Mouse (Mus musculus): ENCODE data around the gene Coq2. TPM values are rescaled to one million over a fixed set of nuclear protein-coding genes. Genes with fewer than 3 reads are reported as not detected.
A peak's percentile ranks its signal among the peaks of the same experiment; 100 is the strongest.

Gene Coq2
- polyA plus RNA-seq, 1 experiment from 2014 or later = 30.8 TPM

DNA sequence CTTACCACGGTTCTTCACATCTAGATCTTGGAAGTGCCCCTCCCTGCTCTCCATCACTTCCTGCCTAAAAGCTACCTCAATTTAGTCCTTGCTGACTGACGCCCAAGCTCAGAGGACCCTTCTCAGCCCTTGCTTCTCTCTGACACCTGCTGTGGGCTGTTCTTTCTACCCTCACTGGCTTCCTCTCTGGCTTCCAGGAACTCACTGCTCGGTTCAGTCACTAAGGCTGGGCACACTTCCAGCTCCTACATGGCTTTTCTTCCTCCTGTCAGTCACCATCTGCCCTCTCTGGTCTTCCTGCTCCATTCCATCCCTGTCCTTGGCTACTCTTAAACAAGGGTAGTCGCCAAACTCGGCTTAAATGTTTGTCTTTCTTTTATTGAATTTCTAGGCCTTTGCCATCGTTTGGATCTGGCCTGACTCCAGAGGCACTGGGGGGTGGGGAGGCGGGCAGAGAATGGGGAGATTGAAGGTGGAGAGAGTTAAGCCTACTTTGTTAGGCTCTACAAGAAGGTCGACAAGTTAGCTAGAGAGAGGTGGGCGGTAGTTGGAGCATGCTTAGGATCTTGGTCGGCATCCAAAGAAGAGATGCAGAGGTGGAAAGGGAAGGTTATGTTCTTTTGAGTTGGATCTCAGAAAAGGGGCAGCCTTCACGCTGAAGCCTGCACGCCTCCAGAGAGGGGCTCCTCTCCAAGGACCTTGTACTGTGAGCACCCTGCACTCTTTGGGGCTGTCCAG lies 31.5 kb downstream of the Coq2 start:
- H3K27ac ChIP-seq (ENCODE audit: low read depth, low read length) = peak overlapping the region; percentile 65
- peaks cover 15% of the 10 kb centered on the region for H3K4me1 ChIP-seq (replicated peaks; ENCODE audit: control insufficient read depth, insufficient read depth, low read length)
- no peak overlapping the region for H3K9ac ChIP-seq (ENCODE audit: low read depth, low read length)
- no peaks in the 10 kb centered on the region for H3K9me3 ChIP-seq (ENCODE audit: control insufficient read depth)
- TF ChIP-seq CTCF (IDR thresholded peaks at IDR 0.05; ENCODE audit: low read depth) = no peak
- no peak overlapping the region for H3K4me3 ChIP-seq (ENCODE audit: low read depth, low read length)
- ATAC-seq = peak; percentile 0; the same call in 1 of the 2 replicates
- no peak overlapping the region for H3K4me2 ChIP-seq (replicated peaks; ENCODE audit: low read depth)
- no peaks in the 10 kb centered on the region for H3K27me3 ChIP-seq (replicated peaks; ENCODE audit: control insufficient read depth, insufficient read depth, low read length)
- H3K36me3 ChIP-seq (ENCODE audit: control insufficient read depth, insufficient read depth) = no peaks in the 10 kb centered on the region
- WGBS = 34% methylated on average over 12 of the region's 12 CpGs

DNA sequence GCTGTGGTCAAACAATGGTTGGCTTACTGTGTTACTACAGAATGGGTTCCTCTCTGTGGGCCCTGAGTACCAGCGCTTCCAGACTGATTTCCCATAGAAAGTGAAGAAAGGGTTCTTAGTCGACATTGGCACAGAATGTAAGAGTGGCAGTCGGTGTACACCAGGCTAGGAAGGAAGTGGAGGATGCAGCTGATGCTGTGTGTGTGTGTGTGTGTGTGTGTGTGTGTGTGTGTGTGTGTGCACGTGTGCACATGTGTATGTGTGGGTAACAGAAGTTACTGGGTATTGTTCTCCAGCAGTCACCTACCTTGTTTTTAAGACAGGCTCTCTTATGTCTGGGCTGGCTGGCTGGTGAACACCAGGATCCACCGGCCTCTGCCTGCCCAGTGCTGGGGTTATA lies 32.6 kb downstream of the Coq2 start:
- Histone ChIP-seq H3K4me2 (replicated peaks; ENCODE audit: low read depth) (no peak overlapping the region), H3K27me3 (replicated peaks; ENCODE audit: control insufficient read depth, insufficient read depth, low read length) (no peaks in the 10 kb centered on the region), H3K4me1 (replicated peaks; ENCODE audit: control insufficient read depth, insufficient read depth, low read length) (peaks cover 17% of the 10 kb centered on the region), H3K27ac (ENCODE audit: low read depth, low read length) (no peak overlapping the region), H3K9me3 (ENCODE audit: control insufficient read depth) (no peaks in the 10 kb centered on the region), H3K9ac (ENCODE audit: low read depth, low read length) (no peak overlapping the region), H3K4me3 (ENCODE audit: low read depth, low read length) (no peak overlapping the region), H3K36me3 (ENCODE audit: control insufficient read depth, insufficient read depth) (no peaks in the 10 kb centered on the region)
- no peak for ATAC-seq
- 93% methylated on average over 5 of the region's 5 CpGs for WGBS
- no peak for TF ChIP-seq CTCF (IDR thresholded peaks at IDR 0.05; ENCODE audit: low read depth)

DNA sequence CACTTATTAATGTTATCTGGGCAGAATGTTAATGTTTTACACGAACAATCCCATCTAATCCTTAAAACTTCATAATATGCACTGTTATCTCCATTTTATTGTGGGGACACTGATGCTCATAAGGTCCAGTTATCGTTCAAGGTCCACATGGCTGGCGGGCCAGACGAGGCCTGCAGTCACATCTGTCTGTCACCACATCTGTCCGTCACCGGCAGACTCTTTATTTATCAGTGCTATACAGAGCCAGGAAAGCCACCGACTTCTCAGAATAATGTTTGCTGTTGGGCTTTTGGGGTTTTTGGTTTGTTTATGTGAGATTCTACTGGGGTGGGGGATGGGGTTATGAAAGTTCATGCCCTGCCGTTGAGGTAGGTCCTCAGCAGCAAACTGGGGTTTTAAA lies 36.5 kb downstream of the Coq2 start:
- Histone ChIP-seq H3K9ac (ENCODE audit: low read depth, low read length) (no peak overlapping the region), H3K36me3 (ENCODE audit: control insufficient read depth, insufficient read depth) (no peaks in the 10 kb centered on the region), H3K27ac (ENCODE audit: low read depth, low read length) (peak overlapping the region; percentile 75), H3K4me1 (replicated peaks; ENCODE audit: control insufficient read depth, insufficient read depth, low read length) (peaks cover 9% of the 10 kb centered on the region; the same call in 1 of the 2 replicates), H3K4me2 (replicated peaks; ENCODE audit: low read depth) (no peak overlapping the region), H3K9me3 (ENCODE audit: control insufficient read depth) (no peaks in the 10 kb centered on the region), H3K27me3 (replicated peaks; ENCODE audit: control insufficient read depth, insufficient read depth, low read length) (no peaks in the 10 kb centered on the region), H3K4me3 (ENCODE audit: low read depth, low read length) (no peak overlapping the region)
- WGBS = 29% methylated on average over 8 of the region's 8 CpGs
- peak; percentile 62 for ATAC-seq
- TF ChIP-seq CTCF (IDR thresholded peaks at IDR 0.05; ENCODE audit: low read depth) = no peak

DNA sequence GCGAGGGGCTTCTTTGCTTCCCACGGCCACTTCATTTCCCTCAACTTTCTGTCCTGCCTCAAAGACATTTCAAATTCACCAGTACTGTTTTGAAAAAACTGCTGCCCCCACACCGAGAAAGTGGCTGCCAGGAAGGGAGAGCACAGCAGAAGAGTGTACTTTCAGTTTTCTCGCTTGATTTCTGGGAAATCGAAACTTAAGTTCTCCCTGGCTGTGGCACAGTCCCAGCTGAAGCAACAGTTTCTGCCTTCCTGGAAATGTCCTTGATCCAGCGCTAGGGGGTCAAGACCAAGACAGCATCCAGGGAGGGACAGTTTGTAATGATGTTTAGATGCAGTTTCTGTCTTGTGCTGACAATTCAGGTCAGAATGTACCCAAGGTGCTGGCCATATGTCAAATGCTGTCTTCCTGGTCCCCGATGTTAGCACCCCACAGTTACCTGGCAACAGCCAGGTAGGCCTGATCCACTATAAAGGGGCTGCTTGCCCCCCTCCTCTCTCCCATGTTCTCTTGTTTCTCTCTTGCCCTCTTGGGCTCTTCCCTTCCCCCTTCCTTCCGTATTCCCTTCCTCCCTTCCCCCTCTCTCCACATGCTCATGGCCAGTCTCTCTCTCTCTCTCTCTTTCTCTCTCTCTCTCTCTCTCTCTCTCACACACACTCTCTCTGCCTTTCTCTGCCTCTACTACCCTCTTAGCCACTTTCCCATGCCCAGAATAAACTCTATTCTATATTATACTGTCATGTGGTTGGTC lies 38.0 kb downstream of the Coq2 start:
- no peaks in the 10 kb centered on the region for H3K36me3 ChIP-seq (ENCODE audit: control insufficient read depth, insufficient read depth)
- no peaks in the 10 kb centered on the region for H3K9me3 ChIP-seq (ENCODE audit: control insufficient read depth)
- H3K27me3 ChIP-seq (replicated peaks; ENCODE audit: control insufficient read depth, insufficient read depth, low read length) = no peaks in the 10 kb centered on the region
- H3K27ac ChIP-seq (ENCODE audit: low read depth, low read length) = peak overlapping the region; percentile 75
- no peak for ATAC-seq
- no peak overlapping the region for H3K4me3 ChIP-seq (ENCODE audit: low read depth, low read length)
- peak; percentile 48 for TF ChIP-seq CTCF (IDR thresholded peaks at IDR 0.05; ENCODE audit: low read depth)
- H3K4me2 ChIP-seq (replicated peaks; ENCODE audit: low read depth) = no peak overlapping the region
- H3K9ac ChIP-seq (ENCODE audit: low read depth, low read length) = no peak overlapping the region; the same call in 1 of the 2 replicates
- H3K4me1 ChIP-seq (replicated peaks; ENCODE audit: control insufficient read depth, insufficient read depth, low read length) = peaks cover 7% of the 10 kb centered on the region; the same call in 1 of the 2 replicates
- 46% methylated on average over 8 of the region's 8 CpGs for WGBS

DNA sequence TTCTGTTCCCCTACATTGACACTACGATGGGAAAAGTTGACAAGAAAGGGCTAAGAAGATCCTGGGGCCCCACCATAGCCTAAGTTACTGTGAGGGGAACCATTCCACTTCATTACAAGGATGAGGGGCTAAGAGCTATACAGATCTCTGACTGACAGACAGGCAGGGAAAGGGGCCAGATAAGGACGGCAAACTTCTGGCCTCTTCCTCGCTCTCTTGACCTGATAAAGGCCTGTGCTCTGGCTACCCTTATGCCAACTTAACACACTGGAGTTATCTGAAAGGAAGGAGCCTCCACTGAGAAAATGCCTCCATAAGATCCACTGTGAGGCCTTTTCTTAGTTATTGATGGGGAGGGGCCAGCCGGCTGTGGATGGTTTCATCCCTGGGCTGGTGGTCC lies 39.0 kb downstream of the Coq2 start:
- 74% methylated on average over 4 of the region's 4 CpGs for WGBS
- H3K4me3 ChIP-seq (ENCODE audit: low read depth, low read length) = no peak overlapping the region
- H3K4me1 ChIP-seq (replicated peaks; ENCODE audit: control insufficient read depth, insufficient read depth, low read length) = peaks cover 7% of the 10 kb centered on the region; the same call in 1 of the 2 replicates
- no peaks in the 10 kb centered on the region for H3K36me3 ChIP-seq (ENCODE audit: control insufficient read depth, insufficient read depth)
- H3K9ac ChIP-seq (ENCODE audit: low read depth, low read length) = no peak overlapping the region
- peak overlapping the region; percentile 42 for H3K27ac ChIP-seq (ENCODE audit: low read depth, low read length)
- H3K9me3 ChIP-seq (ENCODE audit: control insufficient read depth) = no peaks in the 10 kb centered on the region
- ATAC-seq = no peak
- no peak overlapping the region for H3K4me2 ChIP-seq (replicated peaks; ENCODE audit: low read depth)
- no peak for TF ChIP-seq CTCF (IDR thresholded peaks at IDR 0.05; ENCODE audit: low read depth)
- H3K27me3 ChIP-seq (replicated peaks; ENCODE audit: control insufficient read depth, insufficient read depth, low read length) = no peaks in the 10 kb centered on the region

DNA sequence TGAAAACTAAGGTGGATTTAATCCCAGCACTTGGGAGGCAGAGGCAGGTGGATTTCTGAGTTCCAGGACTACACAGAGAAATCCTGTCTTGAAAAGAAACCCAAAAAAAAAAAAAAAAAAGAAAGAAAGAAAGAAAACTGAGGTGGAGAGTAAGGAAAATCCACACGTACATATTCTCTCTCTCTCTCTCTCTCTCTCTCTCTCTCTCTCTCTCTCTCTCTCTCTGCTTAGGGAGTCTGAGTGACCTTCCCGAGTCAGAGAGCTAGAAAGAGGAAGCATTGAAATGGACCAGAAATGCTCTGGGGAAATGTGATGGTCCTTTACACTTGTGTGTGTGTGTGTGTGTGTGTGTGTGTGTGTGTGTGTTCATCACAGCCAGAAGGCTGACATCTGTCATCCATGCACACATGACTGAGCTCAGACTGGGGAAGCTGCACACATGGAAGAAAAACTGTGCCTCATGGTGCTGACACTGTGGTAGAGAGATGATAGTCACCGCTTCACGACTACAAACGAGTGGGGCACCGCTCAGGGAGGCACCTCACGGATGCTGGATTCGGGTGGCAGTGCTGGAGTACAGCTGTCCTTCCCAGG lies 40.0 kb downstream of the Coq2 start:
- peaks cover 7% of the 10 kb centered on the region; the same call in 1 of the 2 replicates for H3K4me1 ChIP-seq (replicated peaks; ENCODE audit: control insufficient read depth, insufficient read depth, low read length)

More for the DNA sequence above, 40.0 kb downstream of the Coq2 start:
- no peak overlapping the region for H3K4me3 ChIP-seq (ENCODE audit: low read depth, low read length)
- no peak overlapping the region for H3K27ac ChIP-seq (ENCODE audit: low read depth, low read length)
- H3K9me3 ChIP-seq (ENCODE audit: control insufficient read depth) = no peaks in the 10 kb centered on the region
- no peaks in the 10 kb centered on the region for H3K36me3 ChIP-seq (ENCODE audit: control insufficient read depth, insufficient read depth)
- H3K27me3 ChIP-seq (replicated peaks; ENCODE audit: control insufficient read depth, insufficient read depth, low read length) = no peaks in the 10 kb centered on the region
- no peak overlapping the region for H3K4me2 ChIP-seq (replicated peaks; ENCODE audit: low read depth)
- WGBS = 79% methylated on average over 8 of the region's 8 CpGs
- ATAC-seq = no peak
- TF ChIP-seq CTCF (IDR thresholded peaks at IDR 0.05; ENCODE audit: low read depth) = no peak
- no peak overlapping the region for H3K9ac ChIP-seq (ENCODE audit: low read depth, low read length)
